Mouse (Mus musculus) common myeloid progenitor, adult 5-6 weeks (primary cell): ENCODE measurements around the gene Msh2. TPM values are rescaled to one million over a fixed set of nuclear protein-coding genes. Genes with fewer than 3 reads are reported as not detected.

Experiments used
- ATAC-seq: replicated peaks from 2 replicates; pipeline ENCODE4 v1.8.0; 2016; ENCODE audit warnings: low read depth, mild to moderate bottlenecking, moderate TSS enrichment, inconsistent platforms; ENCODE audit not compliant: poor library complexity, severe bottlenecking
- total RNA-seq: library from RNA; stranded (forward); fragments of 200-1000, 187-1606 nt; gene quantifications from 2 replicates; pipeline ENCODE4 v1.2.3, GENCODE M21; 2017

Gene Msh2
- total RNA-seq, 1 experiment from 2014 or later: 131 TPM

DNA sequence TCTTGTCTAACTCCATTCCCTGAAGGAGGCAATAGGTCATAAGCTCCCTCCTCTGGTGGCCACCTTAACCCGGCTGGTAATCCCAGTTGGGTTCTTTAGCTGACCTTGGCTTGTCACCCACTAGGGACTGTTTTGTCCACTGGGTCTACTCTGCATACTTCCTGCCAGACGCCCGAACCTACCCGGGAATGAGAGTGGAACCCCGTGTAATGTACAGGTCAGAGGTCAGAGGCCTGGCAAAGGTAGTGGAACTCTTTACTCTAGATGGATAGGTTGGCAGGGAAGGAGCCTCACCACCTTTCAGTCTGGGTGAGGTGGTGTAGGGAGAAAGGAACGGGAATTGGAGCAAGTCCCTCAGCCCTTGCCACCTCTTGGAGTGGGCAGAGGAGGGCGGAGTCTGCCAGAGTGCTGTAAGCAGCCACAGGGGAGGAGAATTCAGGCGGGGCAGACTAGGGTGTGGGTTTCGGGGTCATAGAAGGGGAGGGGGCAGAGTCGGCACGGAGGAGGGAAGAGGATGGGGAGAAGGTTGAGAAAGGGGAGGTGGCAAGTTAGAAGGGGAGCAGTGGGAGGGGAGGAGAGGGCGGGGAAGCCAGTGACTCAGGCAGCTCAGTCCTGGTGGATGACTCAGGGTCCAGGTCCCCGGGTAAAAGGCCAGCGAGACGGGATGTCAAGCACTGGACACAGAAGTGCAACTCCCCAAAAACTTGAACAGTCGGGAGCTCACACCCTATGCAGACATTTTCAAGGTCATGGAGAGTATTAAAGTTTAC is 27.1 kb downstream of the Msh2 start:
- ATAC-seq: no peak

- no peak for ATAC-seq
Measured at GRCm38 (mm10) chr17:87700101-87700500, 28.0 kb downstream of the Msh2 start.

- ATAC-seq: no peak
Measured at GRCm38 (mm10) chr17:87724727-87725126, 52.6 kb downstream of the Msh2 start.

DNA sequence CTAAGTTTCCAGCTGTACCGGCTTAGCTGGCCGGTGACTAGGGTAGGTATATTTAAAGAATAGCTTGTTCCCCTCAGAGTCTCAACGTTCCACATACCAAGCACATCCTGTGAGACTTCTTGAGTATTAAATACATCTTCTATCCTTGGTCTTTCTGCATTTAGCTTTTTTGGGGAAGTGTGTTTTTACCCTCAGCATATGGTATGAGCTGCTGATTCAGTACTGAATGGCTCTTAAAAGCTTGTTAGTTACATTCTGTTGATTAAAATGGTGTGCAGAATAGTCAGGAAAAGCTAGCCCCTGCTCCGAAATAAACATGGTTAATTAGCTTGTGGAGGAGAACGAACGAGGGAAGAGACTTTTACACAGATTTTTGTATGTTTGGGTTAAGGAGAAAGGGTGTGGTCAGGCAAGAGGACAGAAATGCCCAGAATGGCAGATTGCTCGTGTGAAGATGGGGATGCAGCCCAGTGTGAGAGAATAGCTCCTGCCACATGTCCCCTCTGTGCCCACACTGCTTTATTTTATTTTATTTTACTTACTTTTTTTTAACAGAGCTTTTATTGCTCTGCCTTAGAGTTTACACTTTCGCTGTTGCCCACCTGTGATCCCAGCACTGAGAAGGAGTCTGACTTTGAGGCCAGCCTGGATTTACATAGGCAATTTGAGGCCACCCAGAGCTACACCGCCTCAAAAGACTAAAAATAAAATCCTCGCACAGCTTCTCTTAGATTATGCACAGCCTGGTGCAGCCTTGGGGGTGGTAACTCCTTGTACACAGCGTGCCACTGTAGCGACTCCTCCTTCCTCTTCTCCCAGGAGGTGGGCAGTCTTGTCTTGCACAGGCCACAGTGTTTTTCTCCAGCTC is 54.6 kb downstream of the Msh2 start:
- no peak for ATAC-seq

DNA sequence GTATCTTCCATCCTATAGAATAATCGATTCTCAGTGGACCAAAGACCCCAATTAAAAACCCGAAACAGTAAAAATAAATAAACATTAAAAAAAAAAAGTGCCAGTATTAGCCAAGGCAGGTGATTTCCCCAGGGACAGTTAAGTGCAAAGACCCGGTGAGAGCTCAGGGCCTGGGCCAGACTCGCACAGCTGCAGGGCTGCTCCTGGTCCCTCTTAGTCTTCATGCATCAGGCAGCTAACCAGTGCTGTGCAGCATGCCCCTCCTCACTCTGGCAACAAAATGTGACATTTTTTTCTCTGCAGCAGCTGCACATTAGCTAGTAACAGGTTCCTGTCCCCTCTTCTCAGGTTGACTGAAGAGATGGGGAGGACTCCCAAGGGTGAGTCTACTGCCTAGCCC is 59.8 kb downstream of the Msh2 start:
- ATAC-seq: no peak

DNA sequence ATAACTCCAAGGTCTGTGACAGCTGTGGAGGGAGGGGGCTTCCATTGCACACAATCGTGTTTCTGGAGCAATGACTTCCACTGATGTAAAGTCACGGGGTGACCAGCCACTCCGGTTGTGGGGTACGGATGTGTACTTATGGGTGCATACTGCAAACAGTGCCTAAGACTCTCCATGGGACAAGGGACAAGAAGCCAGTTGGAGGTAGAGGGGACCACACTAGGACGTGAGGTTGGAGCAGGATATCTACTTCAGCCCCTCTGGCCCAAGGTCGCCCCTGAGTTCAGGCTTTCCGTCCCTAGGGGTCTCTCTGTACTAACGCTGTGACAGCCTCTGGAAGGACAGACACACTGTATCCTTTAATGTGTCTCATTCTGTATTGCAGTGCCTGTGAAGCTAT is 62.3 kb downstream of the Msh2 start:
- ATAC-seq: no peak

DNA sequence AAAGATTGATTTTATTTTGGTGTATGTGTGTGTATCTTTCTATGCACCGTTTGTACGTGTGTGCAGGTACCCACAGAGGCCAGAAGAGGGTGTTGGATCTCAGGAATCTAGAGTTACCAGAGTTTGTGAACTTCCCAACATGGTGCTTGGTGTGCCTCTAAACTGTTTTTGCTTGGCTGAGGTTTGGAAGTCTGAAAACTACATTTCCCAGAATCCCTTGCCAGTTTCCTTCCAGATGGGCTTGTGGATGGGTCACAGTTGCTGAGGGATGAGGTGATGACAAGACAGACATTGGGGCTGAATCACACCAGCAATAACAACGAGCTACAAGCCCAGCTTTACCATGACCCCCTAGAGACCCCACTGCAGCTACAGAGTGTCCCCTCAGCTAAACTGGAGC is 65.0 kb downstream of the Msh2 start:
- ATAC-seq: no peak

GRCm38 (mm10) chr17:87739835-87740234 is 67.7 kb downstream of the Msh2 start:
- no peak for ATAC-seq

- ATAC-seq: no peak
Measured at GRCm38 (mm10) chr17:87744985-87745925, 73.1 kb downstream of the Msh2 start.

- peak; percentile 82 for ATAC-seq
Measured at GRCm38 (mm10) chr17:87745926-87746888, 74.1 kb downstream of the Msh2 start.

- ATAC-seq: no peak
Measured at GRCm38 (mm10) chr17:87760315-87760714, 88.2 kb downstream of the Msh2 start.

- no peak for ATAC-seq
Measured at GRCm38 (mm10) chr17:87763146-87763545, 91.0 kb downstream of the Msh2 start.

DNA sequence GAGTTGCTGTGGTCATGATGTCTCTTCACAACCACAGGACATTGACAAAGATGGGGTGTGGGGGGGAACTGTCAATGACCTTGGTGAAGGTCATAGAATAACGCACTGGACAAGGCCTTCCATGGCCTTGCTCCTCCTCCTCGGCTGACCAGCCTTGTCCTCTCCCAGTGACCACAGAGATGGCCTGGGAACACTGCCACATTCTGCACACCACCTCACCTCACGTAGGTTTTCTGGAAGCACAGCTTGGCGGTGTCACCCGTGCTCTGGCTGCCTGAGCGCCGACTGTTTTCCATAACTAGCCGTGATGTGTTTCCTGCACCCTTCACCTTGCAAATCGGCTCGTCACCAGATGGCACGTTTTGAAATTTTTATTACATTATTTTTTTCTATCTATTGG is 92.9 kb downstream of the Msh2 start:
- no peak for ATAC-seq

- no peak for ATAC-seq
Measured at GRCm38 (mm10) chr17:87766888-87767287, 94.8 kb downstream of the Msh2 start.

DNA sequence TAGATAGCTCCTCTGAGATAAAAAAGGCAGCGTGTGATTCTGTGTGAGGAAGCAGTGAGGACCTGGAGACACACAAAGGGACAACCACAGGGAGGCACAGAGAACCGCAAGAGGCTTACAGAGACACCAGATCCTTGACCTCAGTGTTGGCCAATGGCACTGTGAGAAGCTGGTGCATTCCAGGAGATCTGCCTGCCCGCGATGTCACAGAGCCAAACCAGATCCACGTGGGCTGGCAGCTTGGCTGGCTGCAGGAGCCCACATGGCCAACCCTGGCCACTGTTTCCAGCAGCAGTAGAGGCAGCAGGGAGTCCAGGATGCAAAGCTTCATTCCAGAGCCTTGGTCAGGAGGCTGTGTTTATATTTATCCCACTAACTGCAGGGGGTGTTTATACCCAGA is 98.6 kb downstream of the Msh2 start:
- ATAC-seq: no peak

DNA sequence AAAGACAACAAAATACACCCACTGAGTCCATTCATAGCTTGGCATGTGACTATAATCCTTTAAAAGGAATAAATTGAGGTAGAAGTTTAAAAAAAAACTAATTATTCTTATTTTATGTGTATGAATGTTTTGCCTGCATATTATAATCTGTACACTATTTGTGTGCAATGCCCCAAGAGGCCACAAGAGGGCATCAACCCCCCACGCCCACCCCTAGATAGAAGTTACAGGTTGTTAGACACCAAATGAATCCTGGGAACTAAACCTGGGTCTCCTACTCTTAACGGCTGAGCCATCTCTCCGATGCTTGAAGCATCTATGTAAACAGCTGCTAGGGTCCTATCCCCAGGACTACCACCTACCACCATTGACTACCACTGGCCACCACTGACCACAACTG is 101.0 kb downstream of the Msh2 start:
- ATAC-seq: peak; percentile 64
